Mouse (Mus musculus): Measurements from ENCODE around the gene Chrna1.

Chrna1 gene

DNA sequence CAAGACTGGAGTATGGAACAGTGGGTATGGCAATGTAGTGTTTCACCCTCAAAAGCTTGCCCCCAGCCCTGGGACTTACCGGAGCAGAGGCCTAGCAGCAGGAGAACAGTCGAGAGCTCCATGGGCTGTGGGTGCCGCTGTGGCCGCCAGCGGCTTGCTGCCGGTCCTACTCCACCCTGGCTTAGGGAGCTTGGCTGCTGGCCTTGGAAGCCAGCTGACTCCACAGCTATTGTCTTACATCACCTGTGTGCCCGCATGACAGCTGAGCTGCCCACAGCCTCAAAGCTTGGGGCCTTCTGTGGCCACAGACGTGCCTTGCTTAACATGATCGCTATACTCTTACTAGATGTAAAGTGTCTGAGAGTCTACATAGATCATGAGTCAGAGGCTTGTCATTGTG lies at the start of gene Chrna1:
TSS of gene Chrna1 (minus strand) at position 173 of the 400 bp plus-strand sequence.
- no peak for DNase-seq (ENCODE audit: low spot score)

GRCm38 (mm10) chr2:73618486-73619052 lies 38.4 kb upstream of the Chrna1 start:
- no peak for DNase-seq (ENCODE audit: low spot score)

GRCm38 (mm10) chr2:73616434-73617057 lies 36.4 kb upstream of the Chrna1 start:
- no peak for DNase-seq (ENCODE audit: low spot score)

GRCm38 (mm10) chr2:73615456-73615855 lies 35.3 kb upstream of the Chrna1 start:
- no peak for DNase-seq (ENCODE audit: low spot score)

DNA sequence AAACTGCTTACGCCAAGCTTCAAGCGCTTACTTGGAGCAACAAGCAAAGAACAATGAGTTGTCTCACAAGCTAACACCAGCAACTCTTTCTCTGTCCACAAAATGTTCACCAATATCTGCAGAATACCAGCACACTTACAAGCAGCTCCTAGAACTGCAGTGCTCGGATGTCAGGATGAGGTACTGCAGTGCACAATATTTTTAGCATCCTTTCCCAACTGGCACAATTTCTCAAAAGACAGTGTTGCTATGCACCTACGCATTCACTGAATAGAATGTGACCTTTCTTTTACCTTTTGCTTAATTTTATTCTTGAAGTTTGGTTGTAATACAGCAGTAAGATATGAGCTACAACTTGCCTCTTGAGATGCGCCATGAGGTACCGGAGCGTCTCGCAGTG lies 34.2 kb upstream of the Chrna1 start:
- no peak for DNase-seq (ENCODE audit: low spot score)

DNA sequence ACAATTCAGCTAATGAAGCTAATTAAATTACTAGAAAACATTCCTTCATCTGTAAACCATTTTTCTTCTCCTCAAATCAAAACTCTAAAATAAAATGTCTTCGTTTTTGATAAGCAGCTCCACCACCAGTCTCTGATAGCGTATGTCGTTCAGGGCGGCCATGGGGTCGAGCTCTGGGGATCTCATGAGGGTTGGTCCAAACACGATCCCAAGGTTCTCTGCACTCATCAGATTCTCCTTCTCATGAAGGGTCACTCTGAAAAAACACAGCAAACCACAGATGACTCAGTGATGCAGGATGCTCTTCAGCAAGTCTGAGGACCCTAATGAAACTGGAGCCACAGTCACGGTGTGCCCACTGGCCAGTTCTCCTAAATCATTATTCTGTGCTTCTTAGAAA lies 32.8 kb upstream of the Chrna1 start:
- no peak for DNase-seq (ENCODE audit: low spot score)

GRCm38 (mm10) chr2:73612367-73612914 lies 32.3 kb upstream of the Chrna1 start:
- DNase-seq (ENCODE audit: low spot score), result no peak

DNA sequence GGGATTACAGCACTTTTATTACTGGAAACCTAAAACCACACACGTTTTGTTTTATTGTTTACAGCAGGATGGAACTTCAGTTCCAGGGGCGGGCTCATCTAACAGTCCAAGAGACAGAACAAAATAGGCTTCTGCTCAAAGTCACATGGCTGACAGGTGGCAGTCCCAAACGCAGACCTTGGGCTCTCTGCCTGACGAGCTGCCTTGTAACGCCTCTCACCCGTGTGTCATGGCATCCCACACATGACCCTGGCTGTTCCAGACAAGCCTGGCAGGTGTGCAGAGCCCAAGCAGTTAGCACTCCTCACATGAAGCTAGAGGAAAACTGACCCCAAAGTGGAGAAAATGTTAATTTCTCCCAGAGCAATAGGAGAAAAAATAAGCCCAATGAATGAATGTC lies 31.7 kb upstream of the Chrna1 start:
- DNase-seq (ENCODE audit: low spot score), result no peak

DNA sequence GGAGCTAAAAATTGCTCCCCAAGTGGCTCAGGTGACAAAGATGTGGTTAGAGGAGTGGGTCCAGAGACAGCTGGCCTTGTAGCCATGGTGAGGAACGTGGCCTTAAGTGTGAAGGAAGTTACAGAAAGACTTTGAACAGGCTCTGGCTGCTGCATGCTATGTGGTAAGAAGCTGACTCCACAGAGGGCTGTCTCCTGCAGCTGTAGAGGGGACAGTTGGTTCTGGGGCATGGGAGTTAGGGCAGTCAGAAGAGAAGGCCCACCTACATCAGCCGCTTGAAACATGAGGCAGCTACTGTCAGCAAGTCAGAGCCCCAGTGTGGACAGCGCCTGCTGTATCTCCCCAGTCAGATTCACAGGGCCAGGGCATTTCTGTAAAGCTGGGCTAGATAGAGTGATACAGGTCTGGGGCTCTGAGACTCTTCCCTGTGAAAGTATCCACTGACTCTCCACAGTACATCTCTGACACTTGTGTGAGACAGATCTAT lies 29.6 kb upstream of the Chrna1 start:
- DNase-seq (ENCODE audit: low spot score), result no peak

GRCm38 (mm10) chr2:73609067-73609723 lies 29.1 kb upstream of the Chrna1 start:
- DNase-seq (ENCODE audit: low spot score), result no peak

DNA sequence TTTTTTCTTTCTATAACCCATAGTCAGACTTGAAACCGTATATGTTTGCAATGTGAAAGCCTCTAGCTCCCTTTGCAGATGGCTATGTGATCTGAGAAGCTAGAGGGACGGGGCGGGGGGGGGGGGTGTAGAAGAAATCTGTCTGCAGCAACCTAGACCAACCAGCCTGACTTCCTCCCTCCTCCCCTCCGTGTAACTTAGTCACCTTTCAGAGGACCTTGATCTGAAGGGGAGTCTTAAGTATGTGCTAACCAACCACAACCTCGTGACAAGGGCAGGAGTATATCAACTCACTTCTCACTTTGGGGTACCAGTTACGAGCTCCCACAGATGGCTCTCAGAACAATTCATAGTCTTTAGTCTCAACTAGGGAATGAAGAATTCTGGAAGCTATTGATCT lies 28.3 kb upstream of the Chrna1 start:
- DNase-seq (ENCODE audit: low spot score), result no peak

DNA sequence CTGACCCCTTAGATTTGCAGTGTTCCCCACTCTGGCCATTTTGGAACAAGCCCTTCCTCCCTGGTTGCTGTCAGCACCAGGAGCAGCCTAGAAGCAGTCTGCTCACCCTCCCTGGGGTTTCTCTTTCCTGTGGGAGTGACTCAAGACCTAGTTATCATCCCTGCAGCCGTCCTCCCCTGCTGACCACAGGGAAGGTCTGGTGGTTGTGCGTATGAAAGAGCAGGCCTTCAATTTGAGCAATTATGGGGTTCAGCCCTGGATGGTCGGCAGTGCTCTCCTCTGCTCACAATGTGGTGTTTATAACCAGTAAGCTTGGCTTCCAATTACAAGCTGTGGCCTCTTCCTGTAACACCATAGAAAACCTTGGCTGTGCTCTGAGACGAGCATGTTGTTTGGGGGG lies 27.5 kb upstream of the Chrna1 start:
- DNase-seq (ENCODE audit: low spot score), result no peak

DNA sequence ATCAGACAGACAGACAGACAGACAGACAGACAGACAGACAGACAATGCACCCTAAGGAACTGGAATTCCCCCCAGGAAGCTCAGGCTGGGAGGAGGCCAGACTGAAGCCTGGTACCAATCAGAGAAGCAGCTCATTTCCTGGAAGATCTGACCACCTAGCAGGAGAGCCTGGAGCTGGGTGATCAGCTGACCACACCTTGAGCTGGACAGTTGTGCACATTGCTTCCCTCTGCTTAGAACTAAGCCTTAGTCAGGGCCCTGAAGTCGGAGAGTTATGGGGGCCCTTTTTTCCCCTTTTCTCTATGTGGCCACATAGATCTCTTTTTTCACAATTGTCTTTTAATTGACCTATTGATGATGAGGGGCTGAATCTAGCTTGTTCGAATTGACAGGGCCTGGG lies 27.0 kb upstream of the Chrna1 start:
- no peak for DNase-seq (ENCODE audit: low spot score)

- DNase-seq (ENCODE audit: low spot score), result no peak
Measured at GRCm38 (mm10) chr2:73606616-73607015, 26.5 kb upstream of the Chrna1 start.

DNA sequence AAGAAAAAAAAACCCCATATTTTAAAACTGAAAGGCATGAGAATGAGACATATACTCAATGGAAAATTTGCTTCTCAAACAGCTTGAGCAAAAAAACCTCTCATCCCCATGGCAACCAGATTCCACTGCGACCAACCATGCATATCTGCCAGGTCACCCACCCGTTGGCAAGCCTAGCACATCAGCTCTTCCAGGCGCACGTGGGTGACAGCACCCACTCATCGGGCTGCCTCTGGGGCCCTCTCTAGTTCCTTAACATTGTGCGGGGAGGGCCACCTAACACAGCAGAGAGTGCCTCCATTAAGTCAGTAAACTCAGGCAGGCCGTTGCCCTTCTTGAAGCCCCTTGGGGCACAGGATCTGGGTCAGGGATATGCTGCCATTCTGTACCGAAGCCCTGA lies 24.9 kb upstream of the Chrna1 start:
- DNase-seq (ENCODE audit: low spot score), result no peak

GRCm38 (mm10) chr2:73604579-73604978 lies 24.4 kb upstream of the Chrna1 start:
- no peak for DNase-seq (ENCODE audit: low spot score)

DNA sequence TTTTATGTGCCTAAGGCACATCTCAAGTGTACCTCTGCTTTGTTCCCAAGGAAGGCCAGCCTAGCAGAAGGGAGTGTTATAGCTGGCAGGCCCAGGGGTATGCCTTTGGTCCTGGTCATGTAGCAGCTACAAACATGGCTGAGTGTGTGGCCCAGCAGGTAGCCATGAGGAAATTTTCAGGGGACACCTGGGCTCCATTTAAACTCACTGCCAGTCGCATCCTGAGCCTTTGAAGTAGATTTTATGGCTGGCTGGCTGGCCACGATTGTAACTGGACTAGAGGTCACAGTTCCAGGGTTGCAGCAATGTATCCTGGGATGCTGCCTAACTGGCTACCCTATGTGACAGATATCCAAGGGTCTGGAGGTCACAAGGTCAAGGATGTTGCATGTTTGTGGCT lies 20.5 kb upstream of the Chrna1 start:
- DNase-seq (ENCODE audit: low spot score), result no peak

DNA sequence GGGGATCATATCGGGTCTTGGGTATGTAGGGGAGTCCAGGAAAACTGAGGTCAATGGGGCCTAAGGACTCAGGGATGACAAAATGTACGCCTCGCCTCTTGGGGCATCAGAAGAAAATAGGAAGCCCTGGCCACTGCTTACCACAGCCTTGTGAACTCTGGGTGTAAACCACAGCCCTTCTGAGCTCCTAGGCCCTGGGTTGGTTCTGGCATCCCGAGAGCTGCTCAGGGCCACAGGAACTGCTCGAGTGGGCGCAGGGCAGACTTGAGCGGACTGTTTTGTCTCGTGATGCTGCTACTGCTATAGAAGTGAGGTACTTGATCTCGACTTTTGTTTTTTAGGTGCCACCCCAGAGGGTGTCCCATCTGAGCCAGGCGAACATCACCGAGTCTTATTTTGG lies 17.6 kb upstream of the Chrna1 start:
- no peak for DNase-seq (ENCODE audit: low spot score)

DNA sequence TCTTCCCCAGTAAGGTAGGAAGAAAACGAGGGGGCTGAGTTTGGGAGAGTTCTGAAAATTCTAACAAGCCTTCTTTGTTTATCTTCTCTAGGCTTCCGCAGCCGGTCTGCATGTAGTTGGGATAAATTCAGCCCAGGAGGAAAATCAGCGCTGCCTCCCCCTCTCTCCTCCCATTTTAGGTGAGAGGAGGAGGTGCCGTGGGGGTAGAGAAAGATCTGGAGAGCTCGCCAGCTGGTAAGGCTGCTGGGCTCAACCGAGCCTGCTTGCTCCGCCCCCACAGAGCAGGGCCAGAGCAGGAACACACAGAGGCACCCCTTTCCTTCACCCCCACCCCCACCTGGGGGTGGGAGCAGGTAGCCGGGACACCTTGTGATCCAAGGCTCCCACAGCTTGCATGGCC lies 16.6 kb upstream of the Chrna1 start:
- DNase-seq (ENCODE audit: low spot score), result no peak

GRCm38 (mm10) chr2:73596326-73596725 lies 16.2 kb upstream of the Chrna1 start:
- no peak for DNase-seq (ENCODE audit: low spot score)

DNA sequence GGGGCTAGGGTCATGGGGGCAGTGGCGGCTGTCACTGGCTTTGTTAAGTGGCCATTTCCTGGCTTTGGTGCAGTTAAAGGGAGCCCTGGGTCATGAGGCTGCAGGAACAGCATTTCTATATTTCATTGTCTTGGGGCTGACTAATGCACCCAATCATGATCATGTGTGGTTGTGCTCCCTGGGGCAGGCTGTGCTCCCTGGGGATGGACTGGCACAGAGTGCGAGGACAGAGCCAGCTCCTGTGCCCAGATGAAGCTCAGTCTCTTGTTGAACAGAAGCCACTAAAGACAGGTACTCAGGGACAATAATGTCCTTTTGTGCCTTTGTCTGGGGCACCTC lies 12.9 kb upstream of the Chrna1 start:
- DNase-seq (ENCODE audit: low spot score), result no peak

DNA sequence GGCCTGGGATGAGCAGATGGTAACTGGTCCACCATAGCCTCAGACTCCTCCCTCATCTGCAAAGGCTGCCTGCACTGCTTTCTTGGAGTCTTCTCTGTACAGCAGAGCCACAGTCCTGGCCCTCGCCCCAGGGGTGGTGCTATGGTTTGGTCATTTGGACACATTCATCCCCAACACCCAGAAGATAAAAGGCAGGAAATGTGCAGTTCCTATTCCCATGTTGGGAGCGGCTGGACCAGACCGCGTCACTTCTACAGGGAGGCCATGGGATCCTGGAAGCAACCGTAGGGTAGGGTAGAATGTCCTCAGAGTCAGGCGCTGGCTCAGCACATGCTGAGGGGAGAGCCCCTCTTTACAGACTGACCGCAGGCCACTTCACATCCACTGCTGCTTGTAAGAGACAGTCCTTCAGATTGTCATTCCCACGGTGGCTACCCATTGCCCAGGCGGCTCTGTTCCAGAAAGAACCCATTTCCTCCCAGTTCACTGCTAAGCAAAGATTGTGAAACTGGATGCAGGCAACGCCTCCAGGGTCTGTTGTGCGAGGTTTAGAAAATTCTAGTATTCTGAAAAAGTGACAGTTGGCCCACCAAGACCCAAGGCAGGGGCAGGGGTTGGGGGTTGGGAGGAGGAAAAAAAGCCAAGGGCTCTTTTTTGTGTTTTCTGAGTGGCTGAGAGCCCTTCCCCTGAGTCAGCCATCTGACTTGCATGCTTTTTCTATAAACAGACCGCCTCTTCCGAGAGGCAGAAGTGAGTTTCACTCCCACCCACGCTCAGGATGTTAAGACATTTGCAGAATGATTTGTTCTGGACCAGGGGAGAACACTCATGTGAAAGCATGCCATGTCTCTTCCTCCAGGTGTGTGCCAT lies 12.3 kb upstream of the Chrna1 start:
- peak; percentile 77 for DNase-seq (ENCODE audit: low spot score)

DNA sequence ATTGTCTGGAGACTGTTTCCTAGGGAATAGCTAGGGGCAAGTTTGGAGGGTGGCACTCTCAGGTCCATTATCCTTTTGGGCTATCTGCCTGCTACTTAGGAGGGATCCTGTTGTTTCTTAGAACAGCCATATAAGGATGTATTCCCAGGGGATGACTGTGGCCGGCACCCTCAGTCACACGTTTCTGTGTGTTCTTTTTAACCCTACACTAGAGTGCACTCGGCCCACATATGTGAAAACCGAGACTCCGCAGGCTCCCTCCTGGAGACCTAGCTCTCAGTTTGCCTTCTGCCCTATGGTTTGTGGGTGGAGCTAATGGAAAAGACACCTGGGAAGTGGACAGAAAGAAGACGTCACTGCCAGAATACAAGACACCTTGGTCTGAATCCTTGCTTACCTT lies 11.1 kb upstream of the Chrna1 start:
- no peak for DNase-seq (ENCODE audit: low spot score)

All from lung, postnatal 25 days (tissue).